In the genomic region with DNA sequence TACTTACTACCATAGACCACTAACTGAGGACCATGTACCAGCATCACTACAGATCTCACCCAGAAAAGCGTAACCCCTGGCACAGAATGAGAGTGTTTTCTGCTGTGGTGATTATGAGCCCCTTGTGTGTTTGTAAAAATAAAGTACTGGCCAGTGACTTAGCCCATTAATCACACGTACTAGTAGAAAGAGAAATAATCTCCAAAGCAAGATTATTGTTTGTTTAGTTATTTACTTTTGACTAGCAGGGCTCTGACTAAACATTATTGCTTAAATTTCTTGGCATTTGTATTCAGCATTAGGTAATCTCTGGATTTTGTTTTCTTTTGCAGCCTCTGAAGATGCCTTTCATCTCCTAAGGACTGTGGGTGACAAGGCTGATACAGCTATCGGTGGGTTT, we compare ENCODE assay signal across 10 mouse cellular contexts. TPM values are rescaled to one million over a fixed set of nuclear protein-coding genes. Genes with fewer than 3 reads are reported as not detected.
"Had no signal": no experiment of that assay in that cellular context is flagged by ENCODE, and none has a peak within 500 bp of the region (broad histone marks: within the 10 kb centered on the region; RNA-seq: fewer than 3 reads in every experiment).

No protein-coding gene starts in this region.

- H3K4me2 ChIP-seq: limb, embryonic 12.5 days; limb, embryonic 15.5 days; liver, embryonic 13.5 days; midbrain, embryonic 12.5 days; midbrain, embryonic 15.5 days; neural tube, embryonic 13.5 days; stomach, embryonic 15.5 days had no signal

- ATAC-seq: intestine, postnatal 0 days had no signal

- H3K27me3 ChIP-seq: limb, embryonic 12.5 days; limb, embryonic 15.5 days; liver, embryonic 13.5 days; midbrain, embryonic 12.5 days; midbrain, embryonic 15.5 days; neural tube, embryonic 13.5 days; stomach, embryonic 15.5 days had no signal

- H3K27ac ChIP-seq: limb, embryonic 12.5 days; limb, embryonic 15.5 days; liver, embryonic 13.5 days; midbrain, embryonic 12.5 days; midbrain, embryonic 15.5 days; neural tube, embryonic 13.5 days; stomach, embryonic 15.5 days had no signal

- H3K9me3 ChIP-seq: limb, embryonic 12.5 days; limb, embryonic 15.5 days; liver, embryonic 13.5 days; midbrain, embryonic 12.5 days; midbrain, embryonic 15.5 days; neural tube, embryonic 13.5 days; stomach, embryonic 15.5 days had no signal

- H3K9ac ChIP-seq: limb, embryonic 12.5 days; limb, embryonic 15.5 days; liver, embryonic 13.5 days; midbrain, embryonic 12.5 days; midbrain, embryonic 15.5 days; neural tube, embryonic 13.5 days; stomach, embryonic 15.5 days had no signal

- H3K4me3 ChIP-seq: limb, embryonic 12.5 days; limb, embryonic 15.5 days; liver, embryonic 13.5 days; midbrain, embryonic 12.5 days; midbrain, embryonic 15.5 days; myocyte; neural tube, embryonic 13.5 days; stomach, embryonic 15.5 days had no signal

- H3K4me1 ChIP-seq: liver, embryonic 13.5 days; midbrain, embryonic 12.5 days; midbrain, embryonic 15.5 days; neural tube, embryonic 13.5 days; stomach, embryonic 15.5 days had no signal

- H3K36me3 ChIP-seq: limb, embryonic 12.5 days; limb, embryonic 15.5 days; liver, embryonic 13.5 days; midbrain, embryonic 12.5 days; midbrain, embryonic 15.5 days; neural tube, embryonic 13.5 days; stomach, embryonic 15.5 days had no signal

RNA-seq across cellular contexts. Expression of a gene that starts 55.1 kb away (rescaled TPM):
- total RNA-seq: monocyte, adult 5-6 weeks had no signal
